Mouse (Mus musculus) myocyte (in vitro differentiated cells): ENCODE data around the gene Lrsam1. TPM values are rescaled to one million over a fixed set of nuclear protein-coding genes. Genes with fewer than 3 reads are reported as not detected.

ENCODE experiments used
- H3K27me3 ChIP-seq: one replicate; pipeline ENCODE4 v1.6.1; 2011; ENCODE audit not compliant: control insufficient read depth, insufficient read depth, insufficient read length
- H3K36me3 ChIP-seq: one replicate; pipeline ENCODE4 v1.6.1; 2011; ENCODE audit not compliant: control insufficient read depth, insufficient read depth
- H3K4me2 ChIP-seq: one replicate; pipeline ENCODE4 v1.6.1; 2011; ENCODE audit warnings: low read depth, control low read depth
- H3K4me3 ChIP-seq: one replicate; pipeline ENCODE4 v1.5.1; 2011; ENCODE audit warnings: mild to moderate bottlenecking, control low read depth, moderate library complexity
- H3K79me2 ChIP-seq: one replicate; pipeline ENCODE4 v1.6.1; 2011; ENCODE audit not compliant: control insufficient read depth, insufficient read depth
- H3ac ChIP-seq: one replicate; pipeline ENCODE4 v1.6.1; 2011; ENCODE audit not compliant: control insufficient read depth, insufficient read length
- CEBPB ChIP-seq: IDR thresholded peaks from 2 replicates; pipeline ENCODE4 v1.6.1; 2011; ENCODE audit warnings: mild to moderate bottlenecking, moderate library complexity; ENCODE audit not compliant: poor library complexity, insufficient read depth, severe bottlenecking
- E2F4 ChIP-seq: IDR thresholded peaks from one replicate; pipeline ENCODE4 v1.6.1; 2011; ENCODE audit warnings: mild to moderate bottlenecking, control low read depth, moderate library complexity; ENCODE audit not compliant: insufficient read depth
- MAX ChIP-seq: IDR thresholded peaks from one replicate; pipeline ENCODE4 v1.6.1; 2011; ENCODE audit warnings: low read depth, mild to moderate bottlenecking, control low read depth
- MYOD1 ChIP-seq, 3 experiments: IDR thresholded peaks; one replicate each; pipeline ENCODE4 v1.6.1; 2011; ENCODE audit warnings: control low read depth in 2 of 3, low read depth in 2 of 3, mild to moderate bottlenecking in 2 of 3, moderate library complexity in 1 of 3; ENCODE audit not compliant: insufficient read length in 2 of 3, control insufficient read depth in 1 of 3
- MYOG ChIP-seq, 3 experiments: IDR thresholded peaks; one replicate each; pipeline ENCODE4 v1.6.1; 2011; ENCODE audit warnings: control low read depth in 2 of 3, low read depth in 2 of 3, mild to moderate bottlenecking in 2 of 3; ENCODE audit not compliant: insufficient read length in 2 of 3, control insufficient read depth in 1 of 3, insufficient read depth in 1 of 3
- POLR2A ChIP-seq: IDR thresholded peaks from one replicate; pipeline ENCODE4 v1.6.1; 2011; ENCODE audit warnings: low read depth, mild to moderate bottlenecking, control low read depth, moderate library complexity; ENCODE audit not compliant: insufficient read length
- POLR2AphosphoS2 ChIP-seq: IDR thresholded peaks from one replicate; pipeline ENCODE4 v1.6.1; 2011; ENCODE audit warnings: low read depth, control low read depth; ENCODE audit not compliant: insufficient read length
- REST ChIP-seq: IDR thresholded peaks from one replicate; pipeline ENCODE4 v1.6.1; 2011; ENCODE audit warnings: mild to moderate bottlenecking, control low read depth, moderate library complexity; ENCODE audit not compliant: insufficient read depth, insufficient read length
- SRF ChIP-seq: IDR thresholded peaks from one replicate; pipeline ENCODE4 v1.6.1; 2011; ENCODE audit warnings: low read depth; ENCODE audit not compliant: control insufficient read depth, insufficient read length
- TCF12 ChIP-seq: IDR thresholded peaks from one replicate; pipeline ENCODE4 v1.6.1; 2011; ENCODE audit warnings: mild to moderate bottlenecking, control low read depth; ENCODE audit not compliant: poor library complexity, insufficient read depth, severe bottlenecking
- TCF3 ChIP-seq: IDR thresholded peaks from one replicate; pipeline ENCODE4 v1.6.1; 2011; ENCODE audit warnings: low read depth, control low read depth; ENCODE audit not compliant: insufficient read length
- USF1 ChIP-seq: IDR thresholded peaks from one replicate; pipeline ENCODE4 v1.6.1; 2011; ENCODE audit warnings: low read depth, mild to moderate bottlenecking, control low read depth, moderate library complexity
- polyA plus RNA-seq: library from polyadenylated mRNA; unstranded; fragments of >200 nt; fragmentation: generic; extraction: Trizol; gene quantifications from one replicate; pipeline ENCODE4 v1.2.1, GENCODE M21; 2012; ENCODE audit warnings: missing spikeins

Lrsam1 gene
- polyA plus RNA-seq, 1 experiment: 11.5 TPM

DNA sequence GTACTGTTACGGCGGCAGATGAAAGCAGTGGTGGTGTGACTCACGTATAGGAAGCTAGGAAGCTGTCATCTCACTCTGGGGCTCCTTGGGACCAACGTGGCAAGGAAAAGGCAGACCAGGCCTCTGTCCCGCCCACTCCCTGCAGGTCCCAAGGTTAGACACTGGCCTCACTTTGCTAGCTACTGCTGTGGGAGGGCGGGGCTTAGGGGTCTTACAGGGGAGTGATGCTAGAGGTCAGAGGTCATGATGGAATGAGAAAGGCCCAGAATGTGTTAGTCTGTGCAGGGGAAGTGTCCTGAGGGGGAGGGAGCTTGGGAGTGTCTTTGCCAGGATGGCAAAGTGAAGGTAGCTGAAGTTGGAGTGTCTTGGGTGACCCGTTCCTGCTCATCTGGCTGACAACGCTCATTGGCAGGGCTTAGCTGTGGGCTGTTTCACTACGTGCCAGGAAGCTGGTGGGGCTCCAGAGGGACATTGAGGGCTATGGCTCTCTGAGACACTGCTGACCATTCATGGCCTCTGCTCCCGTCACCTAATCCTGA, 37.0 kb downstream of the Lrsam1 start:
- Histone ChIP-seq H3K79me2 (no peaks in the 10 kb centered on the region), H3ac (no peak overlapping the region), H3K36me3 (peaks cover 34% of the 10 kb centered on the region), H3K4me3 (no peak overlapping the region), H3K4me2 (no peak overlapping the region), H3K27me3 (no peaks in the 10 kb centered on the region)
- TF ChIP-seq POLR2AphosphoS2 (peak; percentile 68), MYOG (IDR thresholded peaks at IDR 0.05; ENCODE audit: control insufficient read depth in 1 of 3, insufficient read depth in 1 of 3, insufficient read length in 2 of 3, low read depth in 2 of 3) (no peak), REST (no peak)

DNA sequence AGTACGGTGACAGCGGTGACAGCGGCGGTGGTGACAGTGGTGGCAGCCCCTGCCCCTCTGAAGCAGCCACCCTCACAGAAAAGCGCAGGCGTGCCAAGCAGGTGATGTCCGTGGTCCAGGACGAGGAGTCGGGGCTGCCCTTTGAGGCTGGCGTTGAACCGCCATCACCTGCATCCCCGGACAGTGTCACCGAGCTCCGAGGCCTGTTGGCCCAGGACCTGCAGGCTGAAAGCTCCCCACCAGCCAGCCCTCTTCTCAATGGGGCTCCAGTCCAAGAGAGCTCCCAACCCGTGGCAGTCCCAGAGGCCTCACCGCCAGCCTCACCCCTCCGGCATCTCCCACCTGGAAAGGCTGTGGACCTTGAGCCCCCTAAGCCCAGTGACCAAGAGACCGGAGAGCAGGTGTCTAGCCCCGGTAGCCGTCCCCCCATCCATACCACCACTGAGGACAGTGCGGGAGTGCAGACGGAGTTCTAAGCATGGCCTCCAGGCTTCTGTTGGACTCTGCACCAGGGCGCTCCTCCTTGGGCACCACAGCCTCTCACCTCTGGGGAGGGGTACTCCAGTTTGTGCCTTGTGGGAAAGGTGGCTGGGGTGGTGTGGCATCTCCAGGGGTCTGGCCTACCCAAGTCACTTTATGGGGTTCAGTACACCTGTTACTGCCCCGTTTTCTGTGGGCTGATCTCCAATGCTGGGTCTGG, 37.7 kb downstream of the Lrsam1 start:
- TF ChIP-seq POLR2AphosphoS2 (peak; percentile 24), MYOD1 (IDR thresholded peaks at IDR 0.05; ENCODE audit: control insufficient read depth in 1 of 3, insufficient read length in 2 of 3, low read depth in 2 of 3) (no peak)
- Histone ChIP-seq H3K4me2 (no peak overlapping the region), H3K27me3 (no peaks in the 10 kb centered on the region)

DNA sequence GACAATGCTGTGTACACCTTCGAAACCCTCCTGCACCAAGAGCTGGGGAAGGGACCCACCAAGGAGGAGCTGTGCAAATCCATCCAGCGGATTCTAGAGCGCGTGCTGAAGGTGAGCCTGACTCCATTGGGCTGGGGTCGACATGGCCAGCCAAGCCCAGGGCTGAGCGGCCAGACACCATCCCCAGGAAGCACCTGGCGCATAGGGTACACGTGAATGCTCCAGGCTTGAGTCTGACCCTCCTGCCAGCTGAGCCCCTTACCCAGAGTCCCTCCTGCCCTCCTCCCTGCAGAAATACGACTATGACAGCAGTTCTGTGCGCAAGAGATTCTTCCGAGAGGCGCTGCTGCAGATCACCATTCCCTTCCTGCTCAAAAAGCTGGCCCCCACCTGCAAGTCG, 38.9 kb downstream of the Lrsam1 start:
- TF ChIP-seq POLR2AphosphoS2 (no peak), MYOG (IDR thresholded peaks at IDR 0.05; ENCODE audit: control insufficient read depth in 1 of 3, insufficient read depth in 1 of 3, insufficient read length in 2 of 3, low read depth in 2 of 3) (no peak), POLR2A (no peak), CEBPB (no peak), TCF3 (no peak), MAX (no peak)
- Histone ChIP-seq H3K4me2 (no peak overlapping the region), H3K79me2 (peaks cover 10% of the 10 kb centered on the region), H3ac (no peak overlapping the region), H3K4me3 (no peak overlapping the region), H3K36me3 (peaks cover 46% of the 10 kb centered on the region), H3K27me3 (no peaks in the 10 kb centered on the region)

More for the DNA sequence above, 37.7 kb downstream of the Lrsam1 start:
- H3ac ChIP-seq: no peak overlapping the region
- H3K36me3 ChIP-seq: peaks cover 40% of the 10 kb centered on the region
- peaks cover under 1% of the 10 kb centered on the region for H3K79me2 ChIP-seq
- no peak overlapping the region for H3K4me3 ChIP-seq

DNA sequence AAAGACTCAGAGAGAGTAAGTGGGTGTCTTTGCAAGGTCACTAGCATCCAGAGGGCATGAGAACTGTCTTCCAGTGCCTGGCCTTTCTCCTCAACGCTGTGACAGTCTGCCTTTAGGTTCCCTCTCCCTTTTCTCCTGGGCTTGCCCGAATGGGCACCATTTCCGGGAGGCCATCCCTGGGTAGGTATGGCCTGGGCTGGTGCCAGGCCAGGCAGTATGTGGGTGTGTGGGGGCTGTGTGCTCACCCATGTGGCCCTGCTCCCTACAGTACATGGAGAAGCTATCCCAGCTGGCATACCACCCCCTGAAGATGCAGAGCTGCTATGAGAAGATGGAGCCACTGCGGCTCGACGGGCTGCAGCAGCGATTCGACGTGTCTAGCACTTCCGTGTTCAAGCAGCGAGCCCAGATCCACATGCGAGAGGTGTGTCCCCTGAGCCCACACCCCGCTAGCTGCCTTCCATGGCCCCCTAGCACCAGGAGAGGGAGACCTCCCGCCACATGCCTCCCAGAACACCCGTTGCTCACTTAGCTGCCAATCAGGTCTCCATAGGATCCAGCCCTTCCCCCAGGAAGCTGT, 39.5 kb downstream of the Lrsam1 start:
- Histone ChIP-seq H3K4me2 (no peak overlapping the region), H3K79me2 (peaks cover 10% of the 10 kb centered on the region), H3K36me3 (peaks cover 46% of the 10 kb centered on the region), H3ac (no peak overlapping the region), H3K27me3 (no peaks in the 10 kb centered on the region), H3K4me3 (no peak overlapping the region)
- TF ChIP-seq POLR2AphosphoS2: no peak
- no peak for TF ChIP-seq REST
- no peak for TF ChIP-seq USF1
- TF ChIP-seq MAX: no peak
- TF ChIP-seq POLR2A: peak; percentile 23
- TF ChIP-seq MYOD1 (IDR thresholded peaks at IDR 0.05; ENCODE audit: control insufficient read depth in 1 of 3, insufficient read length in 2 of 3, low read depth in 2 of 3): no peak
- no peak for TF ChIP-seq SRF
- TF ChIP-seq CEBPB: no peak

DNA sequence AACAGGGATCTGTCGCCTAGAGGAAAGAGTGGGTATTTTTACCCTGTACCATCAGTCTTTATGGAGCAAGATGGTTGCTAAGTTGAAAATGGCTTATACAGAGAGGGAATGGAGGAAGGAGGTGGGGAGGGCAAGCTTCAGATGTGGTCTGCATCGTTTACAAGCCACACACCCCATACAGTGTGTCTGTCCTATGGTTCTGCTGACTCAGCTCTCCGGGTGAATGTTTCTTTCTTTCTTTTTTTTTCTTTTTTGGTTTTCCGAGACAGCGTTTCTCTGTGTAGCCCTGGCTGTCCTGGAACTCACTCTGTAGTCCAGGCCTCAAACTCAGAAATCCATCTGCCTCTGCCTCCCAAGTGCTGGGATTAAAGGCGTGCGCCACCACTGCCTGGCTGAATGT, 40.2 kb downstream of the Lrsam1 start:
- TF ChIP-seq REST (no peak), USF1 (no peak), MAX (no peak), POLR2A (no peak), E2F4 (no peak), TCF3 (no peak), SRF (no peak)

DNA sequence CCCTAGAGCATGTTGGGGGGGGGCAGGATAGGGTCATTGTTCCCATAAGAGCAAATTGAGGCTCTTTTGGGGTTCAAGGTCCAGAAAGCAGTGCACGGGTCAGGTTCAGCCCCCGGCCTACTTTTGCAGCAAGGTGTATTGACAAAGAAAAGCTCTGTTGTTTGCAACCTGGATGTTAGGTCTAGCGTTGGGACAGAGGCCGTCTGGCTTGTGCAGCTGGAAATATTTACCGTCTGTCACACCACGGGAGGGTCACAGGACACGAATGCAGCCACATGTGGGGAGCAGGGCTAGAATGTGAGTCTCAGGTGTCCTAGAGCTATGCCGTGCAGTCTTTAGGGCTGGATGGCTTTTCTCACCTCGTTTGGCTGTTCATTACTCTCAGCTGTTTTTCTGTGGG, 43.0 kb downstream of the Lrsam1 start:
- Histone ChIP-seq H3K36me3 (peaks cover 52% of the 10 kb centered on the region), H3ac (no peak overlapping the region)
- no peak for TF ChIP-seq SRF
- TF ChIP-seq REST: no peak
- TF ChIP-seq CEBPB: no peak
- no peak for TF ChIP-seq MYOG (IDR thresholded peaks at IDR 0.05; ENCODE audit: control insufficient read depth in 1 of 3, insufficient read depth in 1 of 3, insufficient read length in 2 of 3, low read depth in 2 of 3)
- TF ChIP-seq MYOD1 (IDR thresholded peaks at IDR 0.05; ENCODE audit: control insufficient read depth in 1 of 3, insufficient read length in 2 of 3, low read depth in 2 of 3): no peak
- no peak for TF ChIP-seq POLR2A
- TF ChIP-seq E2F4: no peak
- TF ChIP-seq TCF12: no peak
- no peak for TF ChIP-seq USF1
- TF ChIP-seq MAX: no peak
- no peak for TF ChIP-seq POLR2AphosphoS2
- no peak for TF ChIP-seq TCF3

More for the DNA sequence above, 40.2 kb downstream of the Lrsam1 start:
- Histone ChIP-seq H3K27me3 (no peaks in the 10 kb centered on the region), H3K36me3 (peaks cover 52% of the 10 kb centered on the region), H3K4me2 (no peak overlapping the region), H3K4me3 (no peak overlapping the region), H3K79me2 (peaks cover 10% of the 10 kb centered on the region), H3ac (no peak overlapping the region)

More for the DNA sequence above, 43.0 kb downstream of the Lrsam1 start:
- Histone ChIP-seq H3K27me3 (no peaks in the 10 kb centered on the region), H3K4me2 (no peak overlapping the region), H3K4me3 (no peak overlapping the region), H3K79me2 (peaks cover 23% of the 10 kb centered on the region)
